Mouse (Mus musculus): Measurements from ENCODE around the gene Bbc3.

GRCm38 (mm10) chr7:16355854-16356594 lies 47.8 kb downstream of the Bbc3 start:
- TF ChIP-seq CTCF (IDR thresholded peaks at IDR 0.05) (no peak), EP300 (IDR thresholded peaks at IDR 0.05; ENCODE audit: insufficient read depth, low read depth, low read length) (no peak), POLR2A (IDR thresholded peaks at IDR 0.05; ENCODE audit: insufficient read depth, low read depth, low read length) (no peak)
